Mouse (Mus musculus): Measurements from ENCODE around the gene Eif3l.

- TF ChIP-seq EP300 (optimal IDR thresholded peaks at IDR 0.05) (no peak), CTCF (IDR thresholded peaks at IDR 0.05; ENCODE audit: low read depth) (no peak)
Observed at GRCm38 (mm10) chr15:79143316-79143715, 68.3 kb downstream of the Eif3l start.

Measured in stomach, postnatal 0 days (tissue).